In the genomic region with DNA sequence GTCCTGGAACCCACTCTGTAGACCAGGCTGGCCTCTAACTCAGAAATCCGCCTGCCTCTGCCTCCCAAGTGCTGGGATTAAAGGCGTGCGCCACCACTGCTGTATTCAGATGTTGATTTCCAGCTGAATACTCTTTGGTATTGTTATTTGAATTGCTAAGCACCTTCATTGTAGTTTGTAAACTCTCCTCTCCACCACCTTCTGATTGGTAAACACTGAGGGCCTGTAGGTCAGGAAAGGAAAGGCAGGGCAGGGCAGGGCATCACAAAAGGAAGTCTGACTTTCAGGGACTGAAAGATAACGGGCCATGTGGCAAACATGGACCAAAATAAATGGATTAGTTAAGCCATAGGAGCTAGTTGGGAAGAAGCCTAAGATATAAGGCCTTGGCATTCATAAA, we compare ENCODE assay signal across 20 mouse cellular contexts.
"Had no signal": no experiment of that assay in that cellular context is flagged by ENCODE, and none has a peak within 500 bp of the region (broad histone marks: within the 10 kb centered on the region; RNA-seq: fewer than 3 reads in every experiment).

No protein-coding gene starts in this region.

- H3K4me2 ChIP-seq: limb, embryonic 13.5 days; liver, embryonic 12.5 days; liver, embryonic 15.5 days; stomach, embryonic 15.5 days had no signal

- H3K9ac ChIP-seq: limb, embryonic 13.5 days; liver, embryonic 12.5 days; liver, embryonic 15.5 days; stomach, embryonic 15.5 days had no signal

- H3K27me3 ChIP-seq: limb, embryonic 13.5 days; liver, embryonic 12.5 days; liver, embryonic 15.5 days; stomach, embryonic 15.5 days had no signal

- H3K36me3 ChIP-seq: liver, embryonic 15.5 days; stomach, embryonic 15.5 days had no signal

- H3K27ac ChIP-seq: limb, embryonic 10.5 days; limb, embryonic 13.5 days; liver, embryonic 12.5 days; liver, embryonic 15.5 days; midbrain, embryonic 10.5 days; stomach, embryonic 15.5 days had no signal

- H3K4me3 ChIP-seq: limb, embryonic 10.5 days; limb, embryonic 13.5 days; liver, embryonic 12.5 days; liver, embryonic 15.5 days; midbrain, embryonic 10.5 days; stomach, embryonic 15.5 days had no signal

- DNase-seq: kidney, adult 18-20 months; kidney, adult 9 months; kidney, postnatal 14 days; kidney, postnatal 4 days; layer of hippocampus, adult 9-11 months; liver; midbrain, embryonic 14.5 days; right cerebral cortex, adult 18-20 months; right cerebral cortex, postnatal 14 days; right cerebral cortex, postnatal 4 days; spleen, adult 18-20 months; thymus, postnatal 36 days had no signal

- ATAC-seq: inflammation-experienced regulatory T-cells, adult 6 months; intestine, embryonic 16.5 days; liver, embryonic 12.5 days had no signal

- H3K4me1 ChIP-seq: liver, embryonic 12.5 days; liver, embryonic 15.5 days; midbrain, embryonic 10.5 days; stomach, embryonic 15.5 days had no signal

- H3K9me3 ChIP-seq: limb, embryonic 10.5 days; limb, embryonic 13.5 days; liver, embryonic 12.5 days; liver, embryonic 15.5 days; stomach, embryonic 15.5 days had no signal
